In the genomic region with DNA sequence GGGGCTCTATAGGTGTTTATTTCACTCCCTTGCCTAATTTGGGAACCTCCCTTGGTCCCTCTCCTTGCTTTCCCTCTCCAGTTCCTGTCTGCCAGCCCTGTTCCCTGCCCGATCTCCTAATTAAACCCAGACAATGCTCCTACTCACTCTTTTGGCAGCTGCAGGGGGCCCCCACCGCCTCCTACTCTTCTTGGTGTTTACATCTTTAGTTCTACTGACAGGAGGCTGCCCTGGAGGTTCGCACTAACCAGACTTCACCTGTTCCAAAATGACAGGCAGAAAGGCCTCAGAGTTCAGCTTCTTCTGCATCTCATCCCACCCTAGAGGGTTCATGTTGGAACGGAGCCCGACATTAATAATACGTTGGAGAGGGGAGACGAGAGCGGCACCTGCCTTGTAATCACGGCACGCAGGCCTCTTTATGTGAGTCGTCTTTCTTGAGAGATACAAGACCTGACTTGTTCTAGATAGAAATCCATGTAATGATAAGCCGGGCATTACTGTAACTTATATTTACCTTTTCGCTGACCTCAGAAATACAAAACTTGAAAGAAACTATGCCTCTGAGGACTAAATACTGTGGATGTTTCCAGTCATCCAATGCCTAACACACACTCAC, we compare ENCODE assay signal across 15 mouse cellular contexts. TPM values are rescaled to one million over a fixed set of nuclear protein-coding genes. Genes with fewer than 3 reads are reported as not detected.
DNase-seq lines count a peak whose midpoint lies in the region; ATAC-seq and TF ChIP-seq lines count a peak whose summit lies in the region.
"Had no signal": no experiment of that assay in that cellular context is flagged by ENCODE, and none has a peak within 500 bp of the region (broad histone marks: within the 10 kb centered on the region; RNA-seq: fewer than 3 reads in every experiment).

No protein-coding gene starts in this region.

- H3K27ac ChIP-seq in hindbrain, embryonic 10.5 days = no peak overlapping the region
- no peak overlapping the region for H3K27ac ChIP-seq in hindbrain, embryonic 11.5 days (ENCODE audit: low read depth, low read length)
- H3K27ac ChIP-seq in forebrain, postnatal 0 days (ENCODE audit: low read depth, low read length) = no peak overlapping the region
- H3K27ac ChIP-seq: heart, embryonic 15.5 days; kidney, embryonic 15.5 days had no signal

- H3K4me3 ChIP-seq in hindbrain, embryonic 10.5 days = no peak overlapping the region
- H3K4me3 ChIP-seq in hindbrain, embryonic 11.5 days (ENCODE audit: low read depth, low read length) = no peak overlapping the region
- H3K4me3 ChIP-seq in forebrain, postnatal 0 days (ENCODE audit: low read depth, low read length) = no peak overlapping the region
- H3K4me3 ChIP-seq: heart, embryonic 15.5 days; kidney, embryonic 15.5 days had no signal

- peaks cover 5% of the 10 kb centered on the region; the same call in 1 of the 2 replicates for H3K27me3 ChIP-seq in hindbrain, embryonic 10.5 days (ENCODE audit: insufficient read depth, poor library complexity, severe bottlenecking)
- H3K27me3 ChIP-seq in hindbrain, embryonic 11.5 days (ENCODE audit: control insufficient read depth, insufficient read depth, low read length) = no peaks in the 10 kb centered on the region
- no peaks in the 10 kb centered on the region for H3K27me3 ChIP-seq in forebrain, postnatal 0 days (ENCODE audit: insufficient read depth, low read length)
- H3K27me3 ChIP-seq: heart, embryonic 15.5 days; kidney, embryonic 15.5 days had no signal

- ATAC-seq in hindbrain, embryonic 11.5 days (ENCODE audit: low FRiP score) = no peak
- ATAC-seq in forebrain, postnatal 0 days = peak; percentile 65; the same call in 1 of the 2 replicates
- ATAC-seq: activated CD4-positive, CD25-positive, alpha-beta regulatory T cell, adult 4 months had no signal

- peak; percentile 13 for DNase-seq in hindbrain, embryonic 10.5 days (ENCODE audit: low spot score)
- DNase-seq in hindbrain, embryonic 11.5 days (ENCODE audit: low spot score) = no peak
- peak; percentile 12 for DNase-seq in urinary bladder, postnatal 14 days (ENCODE audit: low spot score)
- DNase-seq in urinary bladder, postnatal 4 days (ENCODE audit: low spot score in 2 of 2) = no peak
- peak; percentile 26 for DNase-seq in forebrain, postnatal 0 days
- no peak for DNase-seq in gastrocnemius, postnatal 25 days
- DNase-seq in T-cell, adult 2 months (ENCODE audit: low spot score) = no peak
- DNase-seq in thymus, adult 18-20 months = no peak
- DNase-seq: cerebellum, adult 11-12 months; gastrocnemius, postnatal 36 days had no signal

- peaks cover 13% of the 10 kb centered on the region for H3K4me1 ChIP-seq in hindbrain, embryonic 10.5 days (replicated peaks)
- peaks cover 3% of the 10 kb centered on the region; the same call in 1 of the 2 replicates for H3K4me1 ChIP-seq in hindbrain, embryonic 11.5 days (replicated peaks; ENCODE audit: control insufficient read depth, insufficient read depth, low read length)
- 0 out of 2 replicates have a peak, but pooled peaks cover 7% of the 10 kb centered on the region for H3K4me1 ChIP-seq in forebrain, postnatal 0 days (ENCODE audit: insufficient read depth)
- H3K4me1 ChIP-seq: heart, embryonic 15.5 days had no signal

- no peak overlapping the region for H3K4me2 ChIP-seq in hindbrain, embryonic 11.5 days (replicated peaks; ENCODE audit: low read depth, low read length)
- no peak overlapping the region; the same call in 1 of the 2 replicates for H3K4me2 ChIP-seq in forebrain, postnatal 0 days (ENCODE audit: low read depth)
- H3K4me2 ChIP-seq: heart, embryonic 15.5 days; kidney, embryonic 15.5 days; midbrain, embryonic 11.5 days had no signal

- WGBS in hindbrain, embryonic 10.5 days = 63% methylated on average over 13 of the region's 13 CpGs
- 59% methylated on average over 13 of the region's 13 CpGs for WGBS in hindbrain, embryonic 11.5 days
- WGBS in forebrain, postnatal 0 days = 20% methylated on average over 13 of the region's 13 CpGs

- no peaks in the 10 kb centered on the region for H3K36me3 ChIP-seq in hindbrain, embryonic 10.5 days
- no peaks in the 10 kb centered on the region for H3K36me3 ChIP-seq in hindbrain, embryonic 11.5 days (ENCODE audit: control insufficient read depth, insufficient read depth, low read length)
- H3K36me3 ChIP-seq in forebrain, postnatal 0 days (ENCODE audit: insufficient read depth) = no peaks in the 10 kb centered on the region
- H3K36me3 ChIP-seq: G1E; heart, embryonic 15.5 days; kidney, embryonic 15.5 days had no signal

- no peak for TF ChIP-seq CTCF in forebrain, postnatal 0 days (IDR thresholded peaks at IDR 0.05; ENCODE audit: low read depth)

- no peak overlapping the region for H3K9ac ChIP-seq in hindbrain, embryonic 11.5 days (ENCODE audit: low read depth, low read length)
- no peak overlapping the region for H3K9ac ChIP-seq in forebrain, postnatal 0 days
- H3K9ac ChIP-seq: heart, embryonic 15.5 days; kidney, embryonic 15.5 days had no signal

- no peaks in the 10 kb centered on the region for H3K9me3 ChIP-seq in hindbrain, embryonic 10.5 days
- H3K9me3 ChIP-seq in hindbrain, embryonic 11.5 days (ENCODE audit: control insufficient read depth, low read length) = no peaks in the 10 kb centered on the region
- H3K9me3 ChIP-seq in forebrain, postnatal 0 days (ENCODE audit: low read length) = no peaks in the 10 kb centered on the region
- H3K9me3 ChIP-seq: G1E; heart, embryonic 15.5 days; kidney, embryonic 15.5 days had no signal

RNA-seq across cellular contexts. Expression of a gene that starts 55.5 kb away (rescaled TPM):
- polyA plus RNA-seq in hindbrain, embryonic 10.5 days (2016; fragmentation: Nextera tagmentation; extraction: Ambion mirVana) = 5.9 and 7.4 TPM in 2 replicates
- polyA plus RNA-seq in hindbrain, embryonic 11.5 days (2014; fragmentation: Nextera tagmentation; extraction: Ambion mirVana) = 13.3 and 17.4 TPM in 2 replicates
- total RNA-seq in forebrain, postnatal 0 days (2014; rRNA removed) = 54.0 and 57.0 TPM in 2 replicates
- polyA plus RNA-seq in forebrain, postnatal 0 days (2015; fragmentation: Nextera tagmentation; extraction: Ambion mirVana) = 3.8 and 5.5 TPM in 2 replicates
- 10 to 100 TPM; 33.2 to 35.2 TPM for total RNA-seq in gastrocnemius, postnatal 25 days (2021)

Comparison
In these comparisons a context has a peak if more than half of its experiments do, and no peak if none do; other contexts are left out.
1. DNase-seq: peak in hindbrain, embryonic 10.5 days (single experiment), urinary bladder, postnatal 14 days (single experiment) and forebrain, postnatal 0 days (single experiment); none in hindbrain, embryonic 11.5 days (single experiment), urinary bladder, postnatal 4 days (0 of 2), gastrocnemius, postnatal 25 days (single experiment), T-cell, adult 2 months (single experiment) and thymus, adult 18-20 months (0 of 2).